Mouse (Mus musculus) frontal cortex, adult (tissue): ENCODE data around the gene Tmem189.

ENCODE experiments used
- ATAC-seq: cut with Nextera tagmentation; 2 replicates; pipeline ENCODE4 v1.9.2; 2017; ENCODE audit warnings: mild to moderate bottlenecking, moderate library complexity, mixed read lengths; ENCODE audit not compliant: low TSS enrichment

Tmem189 gene

DNA sequence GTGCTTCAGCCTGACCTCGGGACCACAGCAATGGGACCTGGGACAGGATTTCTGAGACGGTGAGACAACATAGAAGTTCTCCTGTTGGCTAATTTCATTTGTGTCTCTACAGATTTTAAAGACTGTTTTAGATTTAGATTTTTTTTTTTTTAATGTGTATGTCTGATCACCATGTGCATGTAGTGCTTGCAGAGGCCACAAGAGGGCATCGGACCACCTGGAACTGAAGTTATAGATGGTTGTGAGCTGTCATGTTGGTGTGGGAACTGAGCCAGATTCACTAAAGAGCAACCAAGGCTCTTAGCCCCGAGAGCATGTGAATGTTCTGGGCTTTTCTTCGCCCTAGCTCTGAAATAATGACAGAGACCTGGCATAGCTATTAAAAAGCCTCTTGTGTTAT, 9.0 kb downstream of the Tmem189 start:
- no peak for ATAC-seq

DNA sequence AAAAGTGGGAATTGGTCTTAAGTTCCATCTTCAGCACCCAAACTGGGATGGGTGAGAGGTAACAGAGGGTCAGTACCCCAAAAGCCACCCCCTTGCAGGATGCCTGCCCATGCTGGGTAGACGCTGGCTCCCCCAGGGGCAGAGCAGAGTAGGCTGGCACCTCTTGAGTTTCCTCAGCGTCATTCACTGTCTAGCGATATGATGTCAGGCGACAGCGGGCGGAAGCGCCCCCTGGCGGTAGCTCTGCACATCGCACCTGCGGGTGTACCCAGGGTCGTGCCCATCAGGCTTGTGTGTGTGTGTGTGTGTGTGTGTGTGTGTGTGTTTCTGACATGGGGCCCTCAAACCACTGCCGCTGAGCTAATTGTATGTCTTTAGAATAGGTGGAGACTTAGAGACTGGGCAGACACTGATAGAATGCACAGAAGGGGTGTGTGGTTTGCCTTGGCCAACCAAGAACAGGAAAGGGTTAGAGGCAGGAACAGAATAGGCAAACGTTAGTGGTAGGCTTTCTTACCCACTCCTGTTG, 9.7 kb downstream of the Tmem189 start:
- ATAC-seq = peak; percentile 72

DNA sequence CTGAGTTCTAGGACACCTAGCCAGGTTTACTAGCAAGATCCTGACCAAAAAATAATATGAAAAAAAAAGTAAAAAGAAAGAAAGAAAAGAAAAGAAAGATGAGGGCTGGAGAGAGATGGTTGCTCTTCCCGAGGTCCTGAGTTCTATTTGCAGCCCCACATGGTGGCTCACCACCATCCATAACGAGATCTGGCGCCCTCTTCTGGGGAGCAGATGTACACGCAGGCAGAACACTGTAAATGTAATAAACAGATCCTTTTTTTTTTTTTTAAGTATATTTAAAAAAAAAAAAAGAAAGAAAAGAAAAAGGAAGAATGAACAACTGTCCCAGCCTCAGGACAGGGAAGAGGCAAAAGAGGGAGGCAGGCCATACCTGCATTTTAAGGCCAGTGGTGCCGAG, 11.0 kb downstream of the Tmem189 start:
- ATAC-seq = no peak

DNA sequence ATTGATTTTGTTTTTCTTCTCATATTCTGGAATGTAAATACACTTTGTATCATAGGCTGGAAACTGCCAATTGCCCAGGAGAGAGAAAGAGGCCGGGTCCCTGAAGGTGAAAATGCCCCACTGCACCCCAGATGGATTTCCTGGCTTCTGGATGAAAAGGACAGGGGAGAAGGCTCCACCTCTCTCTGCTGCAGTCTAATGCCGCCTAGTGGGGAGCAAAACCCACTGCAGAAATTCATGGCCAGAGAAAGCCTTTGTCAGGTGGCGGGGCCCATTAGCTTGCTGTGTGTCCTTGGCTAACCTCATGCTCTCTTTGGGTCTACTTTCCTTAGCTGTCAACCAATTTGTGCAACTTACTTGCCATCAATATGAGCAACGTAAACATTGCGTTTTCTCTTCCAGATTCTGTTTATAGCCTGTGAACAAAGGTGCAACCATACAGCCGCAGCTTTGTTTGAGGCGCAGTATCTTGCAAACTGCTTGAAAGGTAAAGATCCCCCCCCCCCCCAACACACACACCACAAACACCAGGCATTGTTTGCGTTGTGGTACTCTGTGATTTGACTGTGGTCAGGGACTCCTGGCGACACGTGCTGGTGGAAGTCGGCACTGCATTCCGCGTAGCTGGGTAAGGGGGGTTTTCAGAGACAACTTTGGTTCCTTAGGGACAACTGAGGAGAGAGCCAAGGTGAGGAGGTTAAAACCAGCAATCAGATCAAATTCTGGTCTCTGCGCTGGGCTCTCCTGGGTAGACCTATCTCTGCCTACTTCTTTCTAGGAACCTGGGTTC, 14.3 kb downstream of the Tmem189 start:
- peak; percentile 26; the same call in 1 of the 2 replicates for ATAC-seq

DNA sequence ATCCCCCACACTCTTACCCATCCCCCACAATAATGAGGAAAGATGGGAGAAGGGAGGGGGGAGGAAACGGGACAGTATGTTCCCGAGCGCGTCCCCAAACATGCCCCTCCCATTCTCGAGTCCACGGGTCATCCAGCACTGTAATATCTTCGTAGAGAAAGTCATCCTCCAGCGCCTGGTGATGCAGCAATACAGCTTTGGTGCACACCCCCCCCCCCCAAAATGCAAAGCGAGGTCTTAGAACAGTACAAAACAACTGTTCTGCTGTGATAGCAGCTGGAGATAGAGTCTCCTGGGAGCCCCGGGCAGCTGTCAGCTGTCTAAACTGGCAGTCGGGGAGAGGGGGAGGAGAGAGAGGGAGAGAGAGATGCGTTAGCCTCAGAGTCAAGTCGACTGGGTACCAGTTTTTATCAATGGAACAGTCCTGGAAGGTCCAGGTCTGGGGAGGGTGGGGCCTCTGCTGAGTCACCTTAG, 17.4 kb downstream of the Tmem189 start:
- ATAC-seq = 0 out of 2 replicates have a peak, but pooled peaks have one; percentile 27

DNA sequence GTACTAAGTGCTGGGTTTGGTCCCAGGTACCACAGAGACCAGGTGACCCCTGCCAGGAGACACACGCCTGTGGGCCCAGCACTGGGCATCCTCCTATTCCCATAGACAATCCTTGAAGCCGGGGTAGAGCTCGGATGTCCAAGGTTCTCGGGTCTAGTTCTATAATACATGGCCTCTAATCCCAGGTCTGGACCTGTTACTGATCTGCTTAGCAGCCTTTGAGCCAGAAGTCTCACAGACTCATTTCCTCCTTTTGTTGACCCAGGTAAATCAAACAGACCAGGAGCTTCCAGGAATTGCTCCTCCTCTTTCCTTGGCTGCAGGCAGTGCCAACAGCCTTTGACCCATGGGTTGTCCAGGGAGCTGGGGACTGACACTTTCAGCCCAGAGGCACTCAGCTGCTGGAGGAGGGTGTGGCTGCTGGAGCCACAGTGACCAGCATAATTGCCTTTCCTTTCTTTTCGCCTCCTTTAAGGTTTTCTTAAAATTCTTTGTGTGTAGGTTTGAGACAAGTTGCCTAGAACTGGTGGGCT, 18.5 kb downstream of the Tmem189 start:
- ATAC-seq = no peak

DNA sequence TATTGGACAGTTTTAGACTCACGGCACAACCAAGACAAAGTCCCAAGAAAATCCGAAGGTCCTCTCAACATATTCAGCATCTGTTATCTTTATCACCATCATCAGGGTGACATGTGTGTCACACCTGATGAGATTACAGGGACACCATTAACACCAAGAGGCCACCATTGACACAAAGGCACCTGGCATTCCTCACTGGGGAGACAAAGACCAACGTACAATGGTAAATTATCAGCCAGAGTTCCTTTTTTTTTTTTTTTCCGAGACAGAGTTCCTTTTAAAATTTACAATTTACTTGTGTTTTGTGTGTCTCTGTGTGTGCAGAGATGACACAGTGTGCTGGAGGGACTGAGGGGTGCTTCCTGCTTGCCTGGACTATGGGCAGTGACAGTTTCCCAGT, 20.2 kb downstream of the Tmem189 start:
- ATAC-seq = no peak

DNA sequence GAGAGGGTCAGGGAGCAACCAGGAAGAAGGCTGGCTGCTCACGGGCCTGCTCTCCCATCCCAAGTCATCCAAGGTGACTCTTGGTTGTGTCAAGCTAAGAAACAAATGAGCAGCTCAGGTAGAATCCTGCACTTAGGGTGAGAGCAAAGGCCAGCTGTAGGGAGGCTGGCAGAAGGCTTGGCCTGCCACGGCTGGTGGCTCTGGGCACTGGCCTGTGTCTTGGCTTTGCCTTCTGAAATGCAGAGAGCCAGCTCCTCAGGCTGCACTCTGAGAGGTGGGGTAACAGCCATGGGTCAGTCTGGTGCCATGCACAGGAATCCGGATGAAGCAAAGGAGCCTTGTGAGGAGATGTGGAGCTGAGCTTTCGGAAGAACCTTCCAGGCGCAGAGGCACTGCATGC, 21.2 kb downstream of the Tmem189 start:
- no peak for ATAC-seq

DNA sequence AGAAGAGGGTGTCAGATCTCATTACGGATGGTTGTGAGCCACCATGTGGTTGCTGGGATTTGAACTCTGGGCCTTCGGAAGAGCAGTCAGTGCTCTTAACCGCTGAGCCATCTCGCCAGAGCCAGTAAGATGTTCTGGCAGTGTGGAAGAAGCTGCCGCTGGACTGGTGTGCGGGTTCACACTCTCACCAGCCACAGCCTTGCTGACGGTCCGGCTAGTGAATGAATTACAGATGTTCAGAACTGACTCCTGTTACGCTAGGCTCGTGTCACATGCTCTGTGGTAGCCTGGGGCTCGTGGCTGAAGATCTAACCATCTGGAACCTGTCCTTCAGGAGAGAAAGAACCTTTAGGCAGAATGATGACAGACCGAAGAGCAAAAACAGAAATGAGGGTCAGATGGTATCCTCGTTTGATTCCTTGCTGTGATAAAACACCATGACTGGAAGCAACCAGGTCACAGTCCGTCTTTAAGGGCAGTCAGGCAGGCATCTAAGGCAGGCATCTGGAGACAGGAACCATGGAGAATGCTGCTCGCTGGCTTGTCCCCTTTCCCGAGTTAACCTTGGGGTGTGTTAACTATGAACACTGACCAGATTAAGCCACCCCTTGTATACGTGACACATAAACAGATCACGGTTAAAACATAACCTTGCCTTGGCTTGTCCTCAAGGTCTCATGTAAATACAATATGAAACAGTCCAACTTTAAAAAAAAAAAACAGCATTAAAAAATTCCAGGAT, 23.5 kb downstream of the Tmem189 start:
- ATAC-seq = no peak

DNA sequence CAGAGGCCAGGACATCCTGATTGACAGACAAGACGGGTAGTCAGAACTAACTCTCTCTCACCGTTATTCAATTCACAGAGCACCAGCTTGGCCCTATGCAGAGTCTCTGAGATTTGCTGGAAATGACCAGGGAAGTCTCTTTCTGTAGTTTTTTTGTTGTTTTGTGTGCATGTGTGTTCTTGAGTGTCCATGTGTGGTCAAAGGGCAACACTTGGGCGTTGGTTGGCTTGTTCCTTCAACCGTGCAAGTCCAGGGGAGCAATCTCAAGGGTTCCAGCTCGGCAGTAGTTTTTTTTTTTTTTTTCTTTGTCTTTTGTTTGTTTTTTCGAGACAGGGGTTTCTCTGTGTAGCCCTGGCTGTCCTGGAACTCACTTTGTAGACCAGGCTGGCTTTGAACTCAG, 26.9 kb downstream of the Tmem189 start:
- no peak for ATAC-seq

DNA sequence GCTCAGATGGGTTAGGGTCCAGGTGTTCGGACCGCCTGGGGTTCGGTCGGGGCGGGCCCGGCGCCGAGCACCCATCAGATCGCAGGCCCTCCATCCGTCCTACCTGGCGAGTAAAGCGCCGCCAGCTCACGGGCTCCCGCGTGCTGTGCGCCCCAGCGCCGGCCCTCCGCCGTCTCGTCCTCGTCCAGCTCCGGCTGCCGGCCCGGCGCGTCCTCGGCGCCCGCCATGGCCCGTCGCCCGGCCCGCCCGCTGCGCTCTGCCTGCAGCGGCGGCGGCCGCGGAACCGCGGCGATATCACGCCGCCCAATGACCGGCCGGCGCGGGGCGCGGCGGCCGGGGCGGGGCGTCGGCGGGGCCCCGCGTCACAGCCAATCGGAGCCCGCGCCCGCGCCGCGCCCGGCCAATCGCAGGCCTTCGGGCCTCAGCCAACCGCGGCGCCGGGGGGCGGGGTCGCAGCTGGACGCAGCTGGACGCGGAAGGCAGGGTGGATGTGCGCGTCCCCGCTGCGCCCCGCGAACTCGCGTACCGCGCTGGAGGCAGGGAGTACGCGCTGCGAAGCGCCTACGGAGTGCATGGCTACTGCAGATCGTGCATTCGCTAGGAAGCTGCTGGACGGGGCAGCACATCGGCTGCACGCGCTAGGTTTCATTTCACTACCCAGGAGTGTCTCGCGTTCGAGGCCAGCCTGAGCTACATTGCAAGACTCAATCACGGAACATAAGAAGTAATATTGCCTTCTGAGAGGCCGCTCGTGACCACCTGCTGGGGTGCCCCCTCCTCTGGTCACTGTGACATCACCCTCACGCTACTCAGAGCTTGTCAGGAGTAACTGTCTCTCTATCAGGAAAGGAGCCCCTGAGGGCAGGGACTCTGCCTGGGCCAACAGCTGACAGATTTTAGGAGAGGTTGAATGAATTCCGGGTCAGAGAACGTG, 28.1 kb downstream of the Tmem189 start, which contains the start of gene Gm20431:
Gene Gm20431 (minus strand): TSS at position 227 of the 934 bp plus-strand sequence.
- ATAC-seq = peak; percentile 93

DNA sequence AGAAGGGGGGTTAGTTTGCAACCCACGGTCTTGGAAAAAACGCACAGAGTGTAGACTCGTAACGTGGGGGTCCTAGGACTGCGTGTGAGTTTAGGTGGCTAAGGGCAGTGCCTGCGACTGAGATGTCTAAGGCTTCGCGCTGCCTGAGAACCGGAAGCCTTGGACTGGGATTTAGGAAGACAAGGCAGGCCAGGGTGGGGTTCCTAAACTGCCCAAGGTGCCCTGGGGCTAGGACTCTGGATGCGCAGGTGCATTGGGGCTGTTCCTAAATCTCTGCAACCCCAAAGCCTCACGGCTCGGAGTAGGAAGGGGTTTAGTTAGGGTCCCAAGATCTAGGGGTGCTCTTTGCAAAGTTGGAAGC, 29.0 kb downstream of the Tmem189 start:
- peak; percentile 1; the same call in 1 of the 2 replicates for ATAC-seq

DNA sequence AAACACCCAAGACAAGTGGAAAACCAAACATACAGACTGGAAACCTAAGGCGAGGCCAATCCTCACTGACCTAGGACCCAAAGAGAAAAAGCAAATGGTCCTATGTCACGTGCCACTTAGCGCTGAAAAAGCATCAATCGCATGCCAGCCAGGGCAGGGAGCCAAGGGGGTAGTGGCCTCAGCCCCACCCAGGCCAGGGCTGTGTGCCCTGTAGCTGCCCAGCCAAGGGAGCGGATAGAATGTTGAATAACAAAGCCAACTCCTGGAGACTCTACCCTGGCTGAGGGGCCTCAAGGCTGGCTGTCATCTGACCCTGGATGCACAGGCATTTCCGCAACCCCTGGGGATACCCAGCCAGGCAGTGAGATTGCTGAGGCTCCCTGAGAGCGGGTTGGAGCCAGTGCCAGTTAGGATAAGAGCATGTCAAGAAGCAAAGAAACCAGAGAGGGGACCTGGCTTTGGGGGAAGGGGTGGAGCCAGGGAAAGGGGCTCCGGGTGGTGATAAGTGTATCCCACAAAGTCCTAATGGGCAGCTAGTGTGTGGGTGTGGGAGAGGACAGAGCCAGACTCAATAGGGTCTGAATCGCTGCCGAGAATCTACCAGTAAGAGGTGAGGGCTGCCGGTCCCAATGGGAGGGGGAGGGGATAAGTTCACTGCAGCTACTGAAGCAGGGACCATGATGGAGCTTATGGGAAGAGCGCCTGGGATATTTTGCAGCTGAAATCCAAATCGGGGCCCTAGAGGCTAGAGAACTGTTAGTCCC, 29.6 kb downstream of the Tmem189 start:
- ATAC-seq = 0 out of 2 replicates have a peak, but pooled peaks have one; percentile 5

DNA sequence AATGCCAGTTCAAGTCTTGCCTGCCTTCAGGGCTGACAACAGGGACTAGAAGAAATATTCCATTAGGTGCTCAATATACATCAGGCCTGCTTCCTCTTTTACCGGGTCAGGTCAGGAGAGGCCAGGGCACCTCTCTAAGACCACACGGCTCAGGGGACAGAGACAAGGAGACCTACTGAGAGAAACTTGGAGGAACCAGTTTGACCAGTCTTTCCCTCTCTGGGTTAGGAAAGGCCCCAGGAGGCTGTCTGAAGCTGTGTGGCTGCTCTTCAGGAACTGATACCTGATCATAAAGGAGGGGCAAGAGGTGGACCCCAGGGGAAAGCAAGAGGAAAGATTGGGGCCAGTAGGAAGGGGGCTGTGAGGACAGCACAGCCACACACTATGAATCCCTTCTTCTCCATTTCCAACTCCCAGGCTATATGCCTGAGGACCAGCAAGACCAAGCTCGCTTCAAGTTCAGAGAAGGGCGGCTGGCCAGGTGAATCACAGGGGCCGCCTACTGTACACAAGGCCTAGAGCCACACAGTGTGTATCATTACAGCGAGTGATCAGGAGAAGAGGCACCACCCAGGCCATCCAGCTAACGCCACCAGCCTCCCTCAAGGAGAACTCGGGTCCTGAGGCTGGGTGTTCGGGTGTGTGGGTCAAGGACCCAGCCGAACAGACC, 30.3 kb downstream of the Tmem189 start:
- no peak for ATAC-seq

DNA sequence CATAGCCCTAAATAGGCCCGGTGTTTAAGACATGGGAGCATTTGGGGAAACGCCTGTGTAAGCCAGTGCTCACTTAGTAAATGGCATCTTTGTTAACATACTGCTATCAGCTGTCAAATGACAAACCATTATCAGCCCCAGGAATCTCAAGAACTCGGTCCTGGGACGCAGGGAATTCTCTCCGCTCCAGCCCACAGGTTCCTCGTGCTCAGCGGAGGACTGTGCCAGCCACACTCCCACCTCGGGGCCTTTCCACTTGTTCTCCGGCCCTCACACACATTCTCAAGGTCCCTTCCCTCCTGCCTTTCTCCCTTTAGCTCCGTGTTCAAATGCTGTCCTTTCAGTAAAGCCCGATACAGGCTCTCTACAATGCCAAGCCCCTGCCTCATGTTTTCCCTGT, 30.9 kb downstream of the Tmem189 start:
- ATAC-seq = no peak

DNA sequence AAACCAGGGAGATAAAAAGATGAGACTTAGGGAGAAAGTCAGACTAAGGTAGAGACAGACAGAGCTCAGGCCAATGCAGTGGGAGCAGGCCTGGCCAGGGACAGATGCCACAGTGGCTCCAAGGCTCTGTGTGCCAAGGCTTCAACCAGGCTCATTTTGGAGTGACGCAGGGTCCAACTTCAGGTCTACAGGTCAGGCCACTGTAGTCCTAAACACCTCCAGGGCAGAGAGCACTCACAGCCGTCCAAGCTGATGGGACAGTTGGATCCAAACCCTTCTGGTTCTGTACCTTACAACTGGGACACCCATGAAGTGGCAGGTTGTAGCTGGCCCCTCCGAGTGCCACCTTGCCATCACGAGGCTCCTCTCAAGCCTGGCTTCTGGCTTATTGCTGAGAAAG, 31.6 kb downstream of the Tmem189 start:
- no peak for ATAC-seq

DNA sequence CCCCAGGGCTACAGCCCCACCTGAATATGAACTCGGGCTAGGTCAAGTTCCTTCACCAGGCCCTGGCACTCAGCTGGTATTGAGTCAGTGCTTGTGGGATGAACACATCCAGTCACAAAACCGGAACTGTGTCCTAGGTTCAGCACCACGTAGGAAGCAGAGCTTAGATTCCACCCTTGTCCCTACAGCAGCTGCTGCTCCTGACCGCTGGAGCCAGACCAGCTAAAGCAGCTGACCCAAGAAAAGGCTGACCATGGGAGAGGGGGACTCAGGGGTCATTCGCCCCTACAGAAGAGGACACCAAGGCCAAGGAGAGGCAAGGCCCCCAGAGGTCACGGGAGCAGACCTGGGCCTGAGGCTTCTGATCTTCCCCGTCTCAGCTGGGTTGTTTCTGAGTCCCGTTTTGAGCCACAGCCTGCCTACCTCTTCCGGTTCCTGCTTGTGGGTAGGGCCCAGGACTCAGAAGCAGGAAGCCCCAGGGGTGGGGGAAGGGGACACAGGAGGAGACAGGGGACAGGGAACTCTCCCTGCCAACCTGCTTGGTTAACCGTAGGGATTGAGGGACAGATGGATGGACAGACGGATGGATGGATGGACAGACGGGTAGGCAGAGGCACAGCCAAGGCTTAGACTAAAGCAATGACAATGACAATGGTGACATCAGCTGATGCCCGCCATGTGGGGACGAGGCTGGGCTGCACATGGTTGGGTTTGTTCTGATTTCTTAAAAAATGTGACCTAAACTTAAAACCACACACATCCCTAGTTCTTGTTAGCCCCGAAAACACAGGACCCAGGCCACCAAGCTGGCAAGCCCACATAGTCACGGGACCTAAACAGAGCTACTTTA, 32.8 kb downstream of the Tmem189 start:
- ATAC-seq = no peak

DNA sequence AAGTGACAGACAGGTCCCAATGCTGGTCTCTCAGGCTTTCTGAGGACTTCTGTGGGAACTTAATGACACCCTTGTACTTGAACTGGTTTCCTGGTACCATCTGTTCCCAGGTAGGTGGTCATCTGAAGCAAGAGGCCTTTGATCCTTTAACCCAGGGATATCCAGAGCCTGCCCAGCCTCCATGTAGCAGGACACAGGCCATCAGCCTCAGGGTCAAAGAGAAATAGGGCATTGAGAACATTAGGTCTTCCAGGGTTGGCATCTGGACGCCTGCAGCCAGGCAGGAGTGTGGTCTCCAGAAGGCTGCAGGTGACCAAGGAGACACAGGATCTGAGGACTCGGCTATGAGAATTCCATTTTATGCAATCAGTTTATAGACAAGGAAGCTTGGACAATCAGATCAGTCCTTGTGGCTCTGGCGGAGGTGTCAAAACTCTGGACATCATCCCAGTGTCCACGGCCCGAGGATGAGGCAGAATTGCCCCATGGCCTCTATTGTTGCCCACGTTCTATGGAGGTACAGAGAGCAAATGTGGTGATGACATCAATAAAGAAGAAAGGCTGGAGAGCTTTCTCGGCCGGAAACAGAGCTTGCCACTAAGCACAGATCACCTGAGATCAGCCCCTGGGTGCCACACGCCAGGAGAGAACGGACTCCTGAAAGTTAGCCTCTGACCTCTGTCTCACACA, 34.6 kb downstream of the Tmem189 start:
- ATAC-seq = no peak
